Mouse (Mus musculus): ENCODE results near the gene Mrps11. TPM values are rescaled to one million over a fixed set of nuclear protein-coding genes. Genes with fewer than 3 reads are reported as not detected.

Mrps11 gene
- polyA plus RNA-seq (2015; fragmentation: Nextera tagmentation; extraction: Ambion mirVana): 48.0 and 53.9 TPM in 2 replicates

DNA sequence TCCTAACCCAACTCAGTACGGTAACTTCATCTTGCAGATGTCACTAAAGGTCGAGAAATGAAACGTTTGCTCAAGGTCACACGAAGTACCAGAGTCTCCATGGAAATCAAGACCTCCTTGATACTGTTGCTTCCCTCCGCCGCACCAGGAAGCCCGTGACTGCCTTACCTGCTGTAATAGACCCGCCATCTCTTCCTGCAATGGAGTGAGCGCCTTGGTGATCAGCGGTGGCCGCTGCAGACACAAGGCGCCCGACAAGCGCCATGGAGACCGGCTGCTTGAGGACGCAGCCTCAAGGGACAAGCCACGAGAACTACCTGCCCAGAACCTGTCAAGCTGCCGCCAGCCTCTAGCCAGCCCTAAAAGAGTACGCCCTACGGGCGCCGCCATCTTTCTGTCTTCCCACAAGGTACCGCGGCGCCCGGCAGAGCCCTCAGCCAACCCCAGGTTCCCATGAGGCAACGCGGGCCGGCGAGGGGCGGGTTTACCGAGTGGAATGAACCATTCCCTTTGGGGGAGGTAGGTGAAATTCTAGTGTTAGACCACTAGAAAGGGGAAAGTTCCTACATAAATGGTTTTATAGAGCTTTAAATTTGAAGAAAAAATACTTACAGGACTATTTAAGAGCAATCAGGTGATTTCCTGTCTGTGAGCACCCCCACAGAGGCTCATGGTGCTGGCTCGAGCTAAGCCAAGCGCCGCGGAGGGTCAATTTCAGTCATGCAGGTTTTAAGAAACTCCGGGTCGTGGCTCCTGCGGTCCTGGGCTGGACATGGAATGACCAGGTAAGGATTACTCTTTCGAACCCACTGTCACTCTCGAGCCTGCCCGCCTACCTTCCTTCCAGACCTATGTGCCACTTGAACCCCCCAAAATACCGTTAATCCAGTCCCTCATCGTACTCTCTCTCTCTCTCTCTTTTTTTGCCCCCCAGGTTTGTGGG, at the start of gene Mrps11, which contains the start of gene Mrpl46:
TSS of gene Mrps11 (plus strand) at position 481 of the 943 bp plus-strand sequence.
TSS of gene Mrpl46 (minus strand) at position 893 of the 943 bp plus-strand sequence.
- Histone ChIP-seq H3K4me3 (peak within 1 kb of the TSS; percentile 95), H3K9me3 (replicated peaks) (no peaks in the 10 kb centered on the region), H3K27me3 (no peaks in the 10 kb centered on the region), H3K27ac (peak within 1 kb of the TSS; percentile 44), H3K36me3 (peaks cover 25% of the 10 kb centered on the region), H3K4me2 (peak within 1 kb of the TSS; percentile 81), H3K9ac (peak within 1 kb of the TSS; percentile 85), H3K4me1 (replicated peaks) (peaks cover 18% of the 10 kb centered on the region)
- ATAC-seq (replicated peaks; ENCODE audit: insufficient number of reproducible peaks, insufficient read depth, low FRiP score, low read depth): peak; percentile 96
- under 1% methylated on average over 44 of the region's 44 CpGs for WGBS

GRCm38 (mm10) chr7:78737196-78737595, 45.7 kb upstream of the Mrps11 start:
- Histone ChIP-seq H3K4me3 (no peak overlapping the region), H3K36me3 (no peaks in the 10 kb centered on the region), H3K27ac (no peak overlapping the region), H3K9ac (no peak overlapping the region), H3K9me3 (replicated peaks) (no peaks in the 10 kb centered on the region), H3K4me2 (no peak overlapping the region), H3K27me3 (no peaks in the 10 kb centered on the region), H3K4me1 (replicated peaks) (no peaks in the 10 kb centered on the region)
- 86% methylated on average over 6 of the region's 6 CpGs for WGBS
- ATAC-seq (replicated peaks; ENCODE audit: insufficient number of reproducible peaks, insufficient read depth, low FRiP score, low read depth): no peak

GRCm38 (mm10) chr7:78737614-78738210, 45.2 kb upstream of the Mrps11 start, which contains the start of gene Ntrk3:
Ntrk3 (minus strand) TSS chr7:78738012.
- Histone ChIP-seq H3K4me1 (replicated peaks) (no peaks in the 10 kb centered on the region), H3K36me3 (no peaks in the 10 kb centered on the region), H3K4me2 (no peak within 1 kb of the TSS), H3K27me3 (no peaks in the 10 kb centered on the region), H3K27ac (no peak within 1 kb of the TSS), H3K9ac (no peak within 1 kb of the TSS), H3K4me3 (no peak within 1 kb of the TSS), H3K9me3 (replicated peaks) (no peaks in the 10 kb centered on the region)
- no peak; the same call in 1 of the 2 replicates for ATAC-seq (replicated peaks; ENCODE audit: insufficient number of reproducible peaks, insufficient read depth, low FRiP score, low read depth)
- 76% methylated on average over 5 of the region's 5 CpGs for WGBS

DNA sequence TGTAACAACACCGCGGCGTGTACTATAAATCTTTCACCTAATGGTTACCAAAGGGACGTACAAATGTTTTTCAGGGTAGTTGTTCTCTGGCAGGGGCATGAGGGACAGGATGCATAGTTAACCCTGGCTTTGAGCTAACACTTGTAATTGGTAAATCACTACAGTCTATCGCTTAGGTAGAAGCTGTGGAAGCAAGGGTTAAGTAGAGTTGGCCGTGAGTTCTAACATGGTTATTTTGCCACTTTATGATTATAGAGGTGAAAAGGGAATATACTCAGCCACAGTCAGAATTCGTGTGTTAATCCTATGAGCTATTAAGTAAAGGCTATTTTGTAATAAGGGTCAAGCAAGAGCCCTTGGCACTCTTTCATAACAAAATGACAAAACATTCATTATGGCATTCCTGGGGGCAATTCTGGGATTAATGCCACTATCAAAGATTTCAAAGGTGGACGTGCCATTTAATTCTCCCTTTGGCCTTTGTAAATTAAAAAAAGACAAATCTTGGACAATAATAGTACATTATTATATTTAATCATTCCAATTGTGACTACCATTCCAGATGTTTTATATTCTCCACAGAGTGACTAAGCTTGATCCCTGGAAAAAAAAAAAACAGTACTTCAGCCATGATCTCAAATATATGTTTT, 43.4 kb upstream of the Mrps11 start:
- ATAC-seq (replicated peaks; ENCODE audit: insufficient number of reproducible peaks, insufficient read depth, low FRiP score, low read depth): no peak
- Histone ChIP-seq H3K27ac (no peak overlapping the region), H3K4me3 (no peak overlapping the region), H3K36me3 (no peaks in the 10 kb centered on the region), H3K4me1 (replicated peaks) (no peaks in the 10 kb centered on the region), H3K4me2 (no peak overlapping the region), H3K27me3 (no peaks in the 10 kb centered on the region), H3K9me3 (replicated peaks) (no peaks in the 10 kb centered on the region), H3K9ac (no peak overlapping the region)
- 80% methylated on average over 8 of the region's 8 CpGs for WGBS

GRCm38 (mm10) chr7:78743731-78744385, 39.1 kb upstream of the Mrps11 start:
- H3K4me1 ChIP-seq (replicated peaks): no peaks in the 10 kb centered on the region
- H3K9me3 ChIP-seq (replicated peaks): no peaks in the 10 kb centered on the region
- no peak overlapping the region for H3K9ac ChIP-seq
- no peaks in the 10 kb centered on the region for H3K36me3 ChIP-seq
- no peak overlapping the region for H3K27ac ChIP-seq
- ATAC-seq (replicated peaks; ENCODE audit: insufficient number of reproducible peaks, insufficient read depth, low FRiP score, low read depth): no peak
- WGBS: 39% methylated on average over 5 of the region's 5 CpGs
- H3K4me3 ChIP-seq: no peak overlapping the region
- H3K27me3 ChIP-seq: no peaks in the 10 kb centered on the region
- H3K4me2 ChIP-seq: no peak overlapping the region

DNA sequence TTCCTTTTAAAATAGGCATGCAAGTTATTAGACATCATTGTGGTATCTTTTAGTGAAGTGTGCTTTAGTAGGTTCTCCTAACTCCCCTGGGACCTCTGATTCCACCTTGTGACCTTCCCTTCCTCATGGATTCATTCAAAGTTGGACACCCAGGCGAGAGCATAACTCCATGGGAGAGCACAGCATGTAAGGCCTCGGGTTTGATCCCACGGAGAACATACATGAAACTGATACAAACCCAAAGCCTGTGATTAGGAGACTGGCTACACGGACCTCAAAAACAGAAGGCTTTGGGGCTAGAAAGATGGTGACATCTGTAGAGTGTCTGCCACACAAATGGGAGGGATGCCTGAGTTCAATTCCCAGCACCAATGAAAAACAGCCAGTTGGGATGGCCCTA, 30.0 kb upstream of the Mrps11 start:
- H3K27ac ChIP-seq: no peak overlapping the region
- H3K36me3 ChIP-seq: no peaks in the 10 kb centered on the region
- H3K4me2 ChIP-seq: no peak overlapping the region
- no peaks in the 10 kb centered on the region for H3K4me1 ChIP-seq (replicated peaks)
- H3K4me3 ChIP-seq: no peak overlapping the region
- H3K9ac ChIP-seq: no peak overlapping the region
- ATAC-seq (replicated peaks; ENCODE audit: insufficient number of reproducible peaks, insufficient read depth, low FRiP score, low read depth): no peak
- 85% methylated on average over 4 of the region's 4 CpGs for WGBS
- H3K27me3 ChIP-seq: no peaks in the 10 kb centered on the region
- H3K9me3 ChIP-seq (replicated peaks): no peaks in the 10 kb centered on the region

DNA sequence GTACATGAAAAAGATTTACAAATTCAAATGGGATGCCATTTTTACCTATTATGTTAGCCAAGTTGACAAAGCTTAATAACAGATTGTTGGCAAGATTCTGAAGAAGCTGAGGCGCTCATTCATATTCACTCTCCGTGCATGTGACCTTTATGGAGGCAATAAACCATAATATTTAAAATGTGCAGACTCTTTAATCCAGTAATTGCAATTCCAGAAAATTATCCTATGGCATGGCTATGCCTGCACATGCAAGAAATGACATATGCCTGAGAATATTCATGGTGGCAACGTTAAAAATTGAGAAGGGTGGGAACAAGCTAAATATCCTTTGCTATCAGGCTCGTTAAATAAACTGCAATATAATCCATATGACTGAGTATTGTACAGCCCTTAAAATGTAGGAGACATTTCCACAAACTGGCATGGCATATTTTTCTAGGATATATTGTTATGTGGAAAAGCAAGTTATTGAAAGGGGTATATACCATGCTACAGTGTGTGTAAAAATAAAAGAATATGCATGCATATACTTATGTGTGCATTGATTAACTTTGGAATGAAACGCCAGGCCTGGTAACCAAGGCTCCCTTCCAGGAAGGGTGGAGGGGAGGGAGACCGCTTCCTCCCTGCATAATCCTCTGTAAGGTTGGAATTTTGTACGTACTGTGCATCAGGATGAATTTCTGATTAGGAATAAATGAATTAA, 29.0 kb upstream of the Mrps11 start:
- Histone ChIP-seq H3K4me3 (no peak overlapping the region), H3K27ac (no peak overlapping the region), H3K4me1 (replicated peaks) (no peaks in the 10 kb centered on the region), H3K4me2 (no peak overlapping the region), H3K36me3 (no peaks in the 10 kb centered on the region), H3K9ac (no peak overlapping the region), H3K9me3 (replicated peaks) (no peaks in the 10 kb centered on the region), H3K27me3 (no peaks in the 10 kb centered on the region)
- 73% methylated on average over 7 of the region's 7 CpGs for WGBS
- ATAC-seq (replicated peaks; ENCODE audit: insufficient number of reproducible peaks, insufficient read depth, low FRiP score, low read depth): no peak

DNA sequence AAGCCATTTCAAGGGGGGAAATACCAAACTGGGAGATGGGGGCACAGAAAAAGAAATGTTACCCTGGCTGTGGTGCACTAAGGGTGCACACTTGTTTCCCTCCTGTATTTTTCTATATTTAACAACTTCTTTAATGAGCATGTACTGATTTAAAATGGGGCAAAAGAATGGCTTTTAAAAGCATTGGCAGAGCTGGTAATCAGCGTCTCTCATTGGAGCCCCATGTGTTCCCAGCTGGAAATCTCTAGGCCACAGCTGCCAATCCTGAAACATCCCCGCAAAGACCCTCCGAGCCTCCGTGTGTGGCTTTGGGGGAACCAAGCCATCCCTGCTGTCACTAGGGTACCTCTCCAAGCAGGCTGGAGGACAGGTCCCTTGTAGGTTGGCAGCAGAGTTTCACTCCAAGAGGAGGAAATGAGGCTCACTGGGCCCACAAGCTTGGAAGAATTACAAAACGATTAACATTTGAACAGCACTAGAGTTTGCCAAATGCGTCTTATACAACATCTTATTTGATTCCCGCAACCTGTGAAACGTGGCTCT, 28.4 kb upstream of the Mrps11 start:
- Histone ChIP-seq H3K9me3 (replicated peaks) (no peaks in the 10 kb centered on the region), H3K27me3 (no peaks in the 10 kb centered on the region), H3K27ac (no peak overlapping the region), H3K36me3 (no peaks in the 10 kb centered on the region), H3K4me1 (replicated peaks) (no peaks in the 10 kb centered on the region), H3K4me2 (no peak overlapping the region), H3K4me3 (no peak overlapping the region), H3K9ac (no peak overlapping the region)
- no peak for ATAC-seq (replicated peaks; ENCODE audit: insufficient number of reproducible peaks, insufficient read depth, low FRiP score, low read depth)
- 61% methylated on average over 8 of the region's 8 CpGs for WGBS

- no peaks in the 10 kb centered on the region for H3K9me3 ChIP-seq (replicated peaks)
- no peak overlapping the region for H3K4me2 ChIP-seq
- no peak overlapping the region for H3K9ac ChIP-seq
- no peaks in the 10 kb centered on the region for H3K36me3 ChIP-seq
- ATAC-seq (replicated peaks; ENCODE audit: insufficient number of reproducible peaks, insufficient read depth, low FRiP score, low read depth): no peak
- H3K4me3 ChIP-seq: no peak overlapping the region
- no peaks in the 10 kb centered on the region for H3K27me3 ChIP-seq
- 80% methylated on average over 3 of the region's 3 CpGs for WGBS
- H3K4me1 ChIP-seq (replicated peaks): 0 out of 2 replicates have a peak, but pooled peaks cover 2% of the 10 kb centered on the region
- no peak overlapping the region for H3K27ac ChIP-seq
Measured at GRCm38 (mm10) chr7:78763801-78764200, 19.1 kb upstream of the Mrps11 start.

DNA sequence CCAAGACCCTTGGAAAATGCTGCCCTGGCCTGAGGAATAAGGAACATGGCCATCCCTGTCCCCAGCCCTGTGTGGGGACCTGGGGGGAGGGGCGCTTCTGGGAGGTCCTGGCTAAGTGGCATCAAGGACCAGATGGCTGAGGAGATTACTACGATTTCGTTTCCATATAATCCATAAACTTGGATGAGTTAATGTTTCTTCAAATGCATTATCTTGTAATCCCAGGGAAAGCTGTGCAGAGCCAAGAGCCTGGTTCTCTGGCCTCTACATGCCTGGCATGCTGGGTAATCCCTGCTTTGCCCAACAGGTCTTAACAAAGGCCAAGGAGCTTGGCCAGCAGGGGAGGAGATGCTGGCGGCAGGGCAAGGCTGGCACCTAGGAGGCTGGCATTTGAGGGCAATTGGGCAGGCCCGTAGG, 17.7 kb upstream of the Mrps11 start:
- no peaks in the 10 kb centered on the region for H3K9me3 ChIP-seq (replicated peaks)
- ATAC-seq (replicated peaks; ENCODE audit: insufficient number of reproducible peaks, insufficient read depth, low FRiP score, low read depth): no peak
- no peak overlapping the region for H3K4me3 ChIP-seq
- no peaks in the 10 kb centered on the region for H3K27me3 ChIP-seq
- 68% methylated on average over 5 of the region's 5 CpGs for WGBS
- H3K36me3 ChIP-seq: no peaks in the 10 kb centered on the region
- no peak overlapping the region for H3K4me2 ChIP-seq
- H3K9ac ChIP-seq: no peak overlapping the region
- H3K4me1 ChIP-seq (replicated peaks): 0 out of 2 replicates have a peak, but pooled peaks cover 2% of the 10 kb centered on the region
- H3K27ac ChIP-seq: no peak overlapping the region
